Mouse (Mus musculus) skeletal muscle tissue, postnatal 0 days (tissue): ENCODE measurements around the gene Eogt. TPM values are rescaled to one million over a fixed set of nuclear protein-coding genes. Genes with fewer than 3 reads are reported as not detected.

ENCODE experiments used
- polyA plus RNA-seq: library from polyadenylated mRNA; unstranded; fragments of >200 nt; fragmentation: Nextera tagmentation; extraction: Ambion mirVana; gene quantifications from 2 replicates; pipeline ENCODE4 v1.2.1, GENCODE M21; 2015

Gene Eogt
- 3.2 and 4.4 TPM in 2 replicates for polyA plus RNA-seq

GRCm38 (mm10) chr6:97148383-97149251 is at the start of gene Eogt:
Eogt (minus strand) TSS chr6:97149182.

GRCm38 (mm10) chr6:97178491-97179366 is 29.7 kb upstream of the Eogt start, which contains the start of gene Tmf1:
Tmf1 (minus strand) TSS chr6:97179122.

GRCm38 (mm10) chr6:97060074-97060681 is 88.8 kb downstream of the Eogt start, which contains the start of gene Fam19a4:
Fam19a4 (minus strand) TSS chr6:97060413.

Other genes with a start within 250 kb of the Eogt start
- 1.6 and 2.1 TPM in 2 replicates for gene Fam19a4, start 88.8 kb downstream of the Eogt start, polyA plus RNA-seq
- gene Tmf1, start 29.9 kb upstream of the Eogt start, polyA plus RNA-seq, result 27.3 and 27.6 TPM in 2 replicates
- 51.1 and 55.2 TPM in 2 replicates for gene Uba3, start 56.5 kb upstream of the Eogt start, polyA plus RNA-seq
- gene Arl6ip5, start 61.5 kb upstream of the Eogt start, polyA plus RNA-seq, result 295 and 323 TPM in 2 replicates
- gene Lmod3, start 103.6 kb upstream of the Eogt start, polyA plus RNA-seq, result 107 and 120 TPM in 2 replicates